Mouse (Mus musculus) heart, embryonic 12.5 days (tissue): ENCODE measurements around the gene Tgfbrap1. TPM values are rescaled to one million over a fixed set of nuclear protein-coding genes. Genes with fewer than 3 reads are reported as not detected.

ENCODE experiments used
- ATAC-seq: fragments of 200-750 bp; cut with Nextera tagmentation; 2 replicates; pipeline ENCODE4 v1.8.0; 2017; ENCODE audit warnings: moderate TSS enrichment, moderate library complexity; ENCODE audit not compliant: insufficient number of reproducible peaks, low FRiP score
- H3K27ac ChIP-seq: fragments of 300-500 bp; sonication (generic); 2 replicates; pipeline ENCODE4 v1.5.1; 2016; ENCODE audit warnings: mild to moderate bottlenecking, moderate library complexity; ENCODE audit not compliant: poor library complexity, severe bottlenecking
- H3K27me3 ChIP-seq: fragments of 300-500 bp; sonication (generic); replicated peaks from 2 replicates; pipeline ENCODE4 v1.6.1; 2016; ENCODE audit warnings: mild to moderate bottlenecking, moderate library complexity
- H3K36me3 ChIP-seq: fragments of 300-500 bp; sonication (generic); 2 replicates; pipeline ENCODE4 v1.6.1; 2016; ENCODE audit warnings: mild to moderate bottlenecking, moderate library complexity
- H3K4me1 ChIP-seq: fragments of 300-500 bp; sonication (generic); replicated peaks from 2 replicates; pipeline ENCODE4 v1.6.1; 2016; ENCODE audit warnings: mild to moderate bottlenecking
- H3K4me2 ChIP-seq: fragments of 300-500 bp; sonication (generic); 2 replicates; pipeline ENCODE4 v1.6.1; 2016; ENCODE audit warnings: mild to moderate bottlenecking, moderate library complexity
- H3K4me3 ChIP-seq: fragments of 300-500 bp; sonication (generic); 2 replicates; pipeline ENCODE4 v1.5.1; 2016; ENCODE audit warnings: mild to moderate bottlenecking
- H3K9ac ChIP-seq: fragments of 300-500 bp; sonication (generic); 2 replicates; pipeline ENCODE4 v1.6.1; 2016; ENCODE audit warnings: mild to moderate bottlenecking, moderate library complexity
- H3K9me3 ChIP-seq: fragments of 300-500 bp; sonication (generic); replicated peaks from 2 replicates; pipeline ENCODE4 v1.6.1; 2016; ENCODE audit warnings: mild to moderate bottlenecking, moderate library complexity
- WGBS: fragments of 180-500 bp; shearing (Covaris S2); methylation state at CpG from one replicate; pipeline ENCODE4 v1.1.7; 2016; 5-methylcytosine and 5-hydroxymethylcytosine counted together
- polyA plus RNA-seq: library from polyadenylated mRNA; unstranded; fragments of >200 nt; fragmentation: Nextera tagmentation; extraction: Ambion mirVana; gene quantifications from 2 replicates; pipeline ENCODE4 v1.2.1, GENCODE M21; 2016

Tgfbrap1 gene
- 9.6 and 10.6 TPM in 2 replicates for polyA plus RNA-seq

DNA sequence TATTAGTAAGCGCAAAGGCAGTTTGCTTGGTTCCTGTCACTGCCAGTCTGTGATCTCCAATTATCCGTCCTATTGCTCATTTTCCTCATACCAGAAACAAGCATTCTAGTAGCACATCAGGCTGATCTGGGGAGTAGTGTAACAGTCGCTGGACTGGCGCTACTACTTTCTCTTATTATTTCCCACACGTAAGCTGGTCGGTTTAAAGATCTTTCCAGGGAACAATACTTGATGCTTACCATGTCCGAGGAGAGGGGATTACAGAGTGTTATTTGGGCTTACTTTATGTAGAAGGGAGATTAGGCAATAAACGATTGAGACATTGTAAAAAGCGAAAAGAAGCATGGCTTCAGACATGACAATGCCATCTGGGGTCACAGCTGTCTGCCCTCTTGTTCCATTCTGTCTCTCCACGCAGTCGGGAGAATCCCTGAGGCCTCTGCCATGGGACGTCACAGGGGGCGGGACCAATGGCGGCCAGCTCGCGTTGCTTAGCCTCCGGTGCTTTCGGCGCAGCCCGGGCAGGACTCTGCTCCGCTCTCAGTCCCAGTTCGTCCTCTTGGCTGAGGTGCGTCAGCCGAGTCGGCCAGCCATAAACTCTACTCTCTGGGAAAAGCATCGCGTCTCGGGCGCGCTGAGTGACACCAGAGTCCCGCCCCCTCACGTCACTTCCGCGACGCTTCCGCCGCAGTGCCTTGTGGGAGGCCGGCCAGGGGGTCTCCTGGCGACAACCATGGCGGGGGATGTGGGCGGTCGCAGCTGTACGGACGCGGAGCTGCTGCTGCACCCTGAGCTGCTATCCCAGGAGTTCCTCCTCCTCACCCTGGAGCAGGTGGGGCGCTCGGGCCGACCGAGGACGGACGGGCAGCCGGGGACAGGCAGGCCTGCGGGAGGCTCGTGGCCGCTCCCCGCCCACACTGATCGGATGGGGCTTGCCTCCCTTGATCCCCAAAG is at the start of gene Tgfbrap1, which contains the start of gene AI597479:
Gene Tgfbrap1 (minus strand): TSS at position 607 of the 954 bp plus-strand sequence.
Gene AI597479 (plus strand): TSS at position 680 of the 954 bp plus-strand sequence.
- Histone ChIP-seq H3K4me3 (peak within 1 kb of the TSS; percentile 80), H3K36me3 (peaks cover 22% of the 10 kb centered on the region), H3K9me3 (no peaks in the 10 kb centered on the region), H3K27ac (peak within 1 kb of the TSS; percentile 100), H3K4me1 (peaks cover 3% of the 10 kb centered on the region), H3K27me3 (no peaks in the 10 kb centered on the region), H3K4me2 (peak within 1 kb of the TSS; percentile 91), H3K9ac (peak within 1 kb of the TSS; percentile 94)
- peak; percentile 95 for ATAC-seq
- under 1% methylated on average over 57 of the region's 57 CpGs for WGBS

DNA sequence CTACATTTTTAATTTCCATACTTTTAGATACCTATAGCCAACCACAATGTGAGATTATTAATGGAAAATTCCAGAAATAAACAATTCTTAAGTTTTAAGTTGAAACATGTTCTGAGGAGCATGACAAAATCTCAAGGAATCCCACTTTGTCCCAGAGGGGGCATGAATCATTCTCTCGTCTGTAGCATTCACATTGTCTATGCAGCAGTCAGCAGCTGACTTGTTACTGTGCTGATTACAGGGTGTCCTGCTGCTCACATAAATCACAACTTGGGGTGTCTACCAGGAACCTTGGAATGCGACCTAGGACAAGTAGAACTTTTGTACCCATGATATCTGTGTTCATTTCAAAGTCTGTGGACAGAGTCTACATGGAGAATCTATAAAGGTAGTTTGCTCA is 49.0 kb upstream of the Tgfbrap1 start:
- Histone ChIP-seq H3K27ac (no peak overlapping the region), H3K9me3 (no peaks in the 10 kb centered on the region), H3K4me2 (no peak overlapping the region), H3K9ac (no peak overlapping the region), H3K4me3 (no peak overlapping the region), H3K27me3 (no peaks in the 10 kb centered on the region), H3K4me1 (peaks cover 63% of the 10 kb centered on the region), H3K36me3 (peaks cover 75% of the 10 kb centered on the region)
- 67% methylated on average over 2 of the region's 2 CpGs for WGBS
- ATAC-seq = no peak

- no peak overlapping the region for H3K4me2 ChIP-seq
- peaks cover 69% of the 10 kb centered on the region for H3K4me1 ChIP-seq
- no peak overlapping the region for H3K4me3 ChIP-seq
- no peaks in the 10 kb centered on the region for H3K9me3 ChIP-seq
- peaks cover 73% of the 10 kb centered on the region for H3K36me3 ChIP-seq
- H3K27ac ChIP-seq = 0 out of 2 replicates have a peak overlapping the region, but pooled peaks have one; percentile 0
- no peak overlapping the region for H3K9ac ChIP-seq
- WGBS = 85% methylated on average over 6 of the region's 6 CpGs
- no peaks in the 10 kb centered on the region for H3K27me3 ChIP-seq
- ATAC-seq = no peak
Measured at GRCm38 (mm10) chr1:43145388-43145787, 47.0 kb upstream of the Tgfbrap1 start.

DNA sequence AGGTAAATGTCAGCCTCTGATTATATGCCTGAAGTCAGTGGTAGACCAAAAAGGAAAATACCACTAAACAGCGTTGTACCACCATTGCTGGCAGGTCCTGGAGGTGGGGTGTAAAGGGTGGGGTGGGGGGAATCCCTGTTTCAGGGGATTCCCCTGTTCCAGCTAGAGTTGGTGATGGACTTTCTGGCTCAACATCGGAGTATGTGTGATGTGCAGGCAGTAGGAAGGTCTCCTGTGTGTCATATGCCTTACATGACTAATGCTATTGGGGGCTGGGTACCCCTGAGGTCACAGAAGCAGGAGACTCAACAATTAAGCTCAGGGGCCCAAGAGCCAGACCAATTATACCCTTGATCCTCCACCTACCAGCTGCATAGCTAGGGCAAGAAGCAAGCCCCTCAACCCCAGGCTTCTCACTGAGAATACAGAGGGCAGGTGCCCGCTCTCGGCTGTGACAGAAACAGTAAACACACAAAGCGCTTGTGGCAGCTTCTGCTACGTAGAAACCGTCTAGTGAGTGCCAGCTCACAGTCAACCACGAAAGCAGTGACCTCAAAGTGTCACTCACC is 46.0 kb upstream of the Tgfbrap1 start:
- Histone ChIP-seq H3K4me2 (no peak overlapping the region), H3K27me3 (no peaks in the 10 kb centered on the region), H3K4me1 (peaks cover 69% of the 10 kb centered on the region), H3K9me3 (no peaks in the 10 kb centered on the region), H3K36me3 (peaks cover 72% of the 10 kb centered on the region), H3K4me3 (no peak overlapping the region), H3K9ac (0 out of 2 replicates have a peak overlapping the region, but pooled peaks have one; percentile 14), H3K27ac (peak overlapping the region; percentile 9; the same call in 1 of the 2 replicates)
- ATAC-seq = no peak
- WGBS = 83% methylated on average over 8 of the region's 8 CpGs

DNA sequence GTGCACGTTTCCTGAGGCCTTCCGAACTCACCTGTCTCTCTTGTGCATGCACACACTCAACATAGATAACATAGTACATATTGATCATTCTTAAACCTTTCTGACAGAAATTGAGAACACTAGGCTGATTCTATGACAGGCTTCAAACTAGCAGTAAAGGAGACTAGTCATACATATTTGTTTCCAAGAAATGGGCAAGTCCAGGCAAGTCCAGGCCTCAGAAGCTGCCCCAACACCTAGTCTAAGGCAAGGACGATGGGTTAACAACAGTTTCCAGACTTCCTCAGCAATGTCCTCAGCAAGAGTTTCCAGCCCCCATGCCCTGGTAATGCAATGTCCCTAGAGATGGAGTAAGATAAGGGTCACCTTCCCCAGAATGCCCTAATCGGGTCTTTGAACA is 45.4 kb upstream of the Tgfbrap1 start:
- Histone ChIP-seq H3K9ac (0 out of 2 replicates have a peak overlapping the region, but pooled peaks have one; percentile 49), H3K27me3 (no peaks in the 10 kb centered on the region), H3K27ac (no peak overlapping the region; the same call in 1 of the 2 replicates), H3K4me2 (no peak overlapping the region), H3K36me3 (peaks cover 66% of the 10 kb centered on the region), H3K4me1 (peaks cover 67% of the 10 kb centered on the region), H3K9me3 (no peaks in the 10 kb centered on the region), H3K4me3 (no peak overlapping the region)
- 82% methylated on average over 4 of the region's 4 CpGs for WGBS
- no peak for ATAC-seq

DNA sequence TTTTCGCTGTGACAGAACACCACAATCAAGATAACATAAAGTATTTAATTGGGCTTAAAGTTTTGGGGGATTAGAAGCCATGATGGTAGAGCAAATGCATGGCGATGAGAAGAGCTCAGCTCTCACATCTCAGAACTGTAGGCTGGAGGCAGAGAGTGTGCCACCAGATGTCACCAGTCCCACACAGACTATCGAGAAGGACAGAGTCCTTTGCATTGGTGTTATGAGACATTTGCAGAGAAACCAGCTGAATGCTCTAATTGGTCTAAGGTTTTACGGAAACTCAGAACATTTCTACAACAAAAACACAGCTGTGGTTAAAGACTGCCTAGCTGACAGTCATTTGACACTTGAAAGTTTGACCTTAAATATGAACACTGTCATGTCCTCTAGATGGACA is 44.8 kb upstream of the Tgfbrap1 start:
- Histone ChIP-seq H3K27me3 (no peaks in the 10 kb centered on the region), H3K27ac (peak overlapping the region; percentile 7; the same call in 1 of the 2 replicates), H3K4me3 (no peak overlapping the region), H3K9me3 (no peaks in the 10 kb centered on the region), H3K36me3 (peaks cover 66% of the 10 kb centered on the region), H3K4me2 (no peak overlapping the region), H3K9ac (no peak overlapping the region), H3K4me1 (peaks cover 63% of the 10 kb centered on the region)
- 74% methylated on average over 4 of the region's 4 CpGs for WGBS
- ATAC-seq = no peak

- Histone ChIP-seq H3K4me1 (peaks cover 60% of the 10 kb centered on the region), H3K4me2 (no peak overlapping the region), H3K9me3 (no peaks in the 10 kb centered on the region), H3K27me3 (no peaks in the 10 kb centered on the region), H3K36me3 (peaks cover 69% of the 10 kb centered on the region), H3K27ac (peak overlapping the region; percentile 7; the same call in 1 of the 2 replicates), H3K4me3 (no peak overlapping the region), H3K9ac (no peak overlapping the region)
- WGBS = 80% methylated on average over 6 of the region's 6 CpGs
- no peak for ATAC-seq
Measured at GRCm38 (mm10) chr1:43142849-43143248, 44.4 kb upstream of the Tgfbrap1 start.

DNA sequence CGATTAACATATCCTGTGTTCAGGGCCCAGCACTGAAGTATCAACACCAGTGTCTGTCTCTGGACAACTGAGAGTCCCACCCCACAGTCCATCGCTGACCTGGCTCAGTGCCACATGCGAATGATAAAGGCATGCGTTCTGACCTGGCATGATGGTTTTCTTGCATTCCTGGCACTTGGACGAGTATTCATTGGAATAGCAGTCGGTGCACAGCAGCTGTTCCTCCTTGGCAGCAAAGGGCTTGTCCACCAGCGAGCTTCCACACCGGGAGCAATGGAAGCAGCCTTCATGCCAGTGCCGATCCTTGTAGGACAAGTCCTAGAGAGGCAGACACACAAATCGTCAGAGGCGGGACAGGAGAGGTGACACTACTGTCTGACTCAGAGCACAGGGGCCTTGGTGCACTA is 43.1 kb upstream of the Tgfbrap1 start:
- WGBS = 48% methylated on average over 11 of the region's 11 CpGs
- Histone ChIP-seq H3K27ac (peak overlapping the region; percentile 49), H3K9ac (no peak overlapping the region)

GRCm38 (mm10) chr1:43139587-43140266 is 41.3 kb upstream of the Tgfbrap1 start:
- Histone ChIP-seq H3K4me3 (no peak overlapping the region), H3K36me3 (peaks cover 80% of the 10 kb centered on the region), H3K27ac (no peak overlapping the region), H3K9ac (no peak overlapping the region), H3K4me1 (peaks cover 52% of the 10 kb centered on the region), H3K4me2 (no peak overlapping the region), H3K27me3 (no peaks in the 10 kb centered on the region), H3K9me3 (no peaks in the 10 kb centered on the region)
- ATAC-seq = peak; percentile 41; the same call in 1 of the 2 replicates
- WGBS = 49% methylated on average over 8 of the region's 8 CpGs

More for the DNA sequence above, 43.1 kb upstream of the Tgfbrap1 start:
- Histone ChIP-seq H3K9me3 (no peaks in the 10 kb centered on the region), H3K4me3 (no peak overlapping the region), H3K36me3 (peaks cover 75% of the 10 kb centered on the region), H3K4me2 (no peak overlapping the region), H3K4me1 (peaks cover 52% of the 10 kb centered on the region), H3K27me3 (no peaks in the 10 kb centered on the region)
- ATAC-seq = 0 out of 2 replicates have a peak, but pooled peaks have one; percentile 43

GRCm38 (mm10) chr1:43138268-43138812 is 39.9 kb upstream of the Tgfbrap1 start:
- 62% methylated on average over 15 of the region's 15 CpGs for WGBS
- no peak overlapping the region for H3K4me3 ChIP-seq
- H3K9me3 ChIP-seq = no peaks in the 10 kb centered on the region
- H3K36me3 ChIP-seq = peaks cover 79% of the 10 kb centered on the region
- no peak overlapping the region for H3K27ac ChIP-seq
- peaks cover 43% of the 10 kb centered on the region for H3K4me1 ChIP-seq
- no peak overlapping the region for H3K9ac ChIP-seq
- ATAC-seq = no peak
- no peak overlapping the region for H3K4me2 ChIP-seq
- H3K27me3 ChIP-seq = no peaks in the 10 kb centered on the region
